Mouse (Mus musculus) E14TG2a.4 (cell line): ENCODE measurements around the gene Fmn2.

Experiments used
- H3K27me3 ChIP-seq: 2 replicates; pipeline ENCODE4 v1.6.1; 2014; ENCODE audit warnings: low read length, control low read depth; ENCODE audit not compliant: insufficient read depth
- H3K36me3 ChIP-seq: 2 replicates; pipeline ENCODE4 v1.6.1; 2014; ENCODE audit warnings: low read length, control low read depth; ENCODE audit not compliant: insufficient read depth
- H3K4me1 ChIP-seq: replicated peaks from 2 replicates; pipeline ENCODE4 v1.6.1; 2014; ENCODE audit warnings: low read depth, low read length, control low read depth
- H3K4me3 ChIP-seq: replicated peaks from 2 replicates; pipeline ENCODE4 v1.5.1; 2014; ENCODE audit warnings: mild to moderate bottlenecking, low read length
- H3K9me3 ChIP-seq: 2 replicates; pipeline ENCODE4 v1.6.1; 2014; ENCODE audit warnings: low read length, control low read depth
- CTCF ChIP-seq: conservative IDR thresholded peaks from 2 replicates; pipeline ENCODE4 v1.5.1; 2014; ENCODE audit warnings: low read length
- NANOG ChIP-seq: IDR thresholded peaks from 2 replicates; pipeline ENCODE4 v1.6.1; 2014; ENCODE audit warnings: borderline replicate concordance, low read length, mixed read lengths
- POU5F1 ChIP-seq: IDR thresholded peaks from 2 replicates; pipeline ENCODE4 v1.6.1; 2014; ENCODE audit warnings: low read length, borderline replicate concordance

The Fmn2 gene

DNA sequence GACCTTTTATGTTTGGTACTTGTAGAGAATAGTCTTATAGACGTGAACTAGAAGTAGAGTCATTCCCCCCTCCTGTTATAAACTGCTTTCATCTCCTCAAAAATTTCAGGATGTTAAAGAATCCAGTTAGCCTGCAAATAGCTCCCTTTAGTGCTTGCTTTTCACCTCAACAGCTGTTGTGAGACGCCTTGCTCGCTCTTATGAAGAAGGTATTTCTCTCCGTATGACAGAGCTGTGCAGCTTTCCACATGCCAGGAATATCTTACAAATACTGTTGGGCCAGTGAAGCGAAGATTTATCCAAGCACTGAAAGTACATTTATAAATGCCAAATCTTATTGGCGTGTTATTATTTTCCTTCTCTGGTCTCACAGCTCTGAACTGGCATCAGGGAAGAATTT is 257.7 kb downstream of the Fmn2 start:
- Histone ChIP-seq H3K36me3 (no peaks in the 10 kb centered on the region), H3K4me3 (no peak overlapping the region), H3K27me3 (no peaks in the 10 kb centered on the region), H3K9me3 (no peaks in the 10 kb centered on the region), H3K4me1 (no peaks in the 10 kb centered on the region)
- TF ChIP-seq NANOG (no peak), POU5F1 (no peak), CTCF (no peak)

- no peaks in the 10 kb centered on the region for H3K9me3 ChIP-seq
- H3K27me3 ChIP-seq: no peaks in the 10 kb centered on the region
- no peak overlapping the region for H3K4me3 ChIP-seq
- TF ChIP-seq NANOG: no peak
- no peak for TF ChIP-seq CTCF
- TF ChIP-seq POU5F1: no peak
- H3K4me1 ChIP-seq: no peaks in the 10 kb centered on the region
- no peaks in the 10 kb centered on the region for H3K36me3 ChIP-seq
These were observed 264.1 kb downstream of the Fmn2 start for GRCm38 (mm10) chr1:174765757-174766156.

GRCm38 (mm10) chr1:174766852-174767251 is 265.2 kb downstream of the Fmn2 start:
- Histone ChIP-seq H3K9me3 (no peaks in the 10 kb centered on the region), H3K27me3 (no peaks in the 10 kb centered on the region), H3K4me1 (no peaks in the 10 kb centered on the region), H3K36me3 (no peaks in the 10 kb centered on the region), H3K4me3 (no peak overlapping the region)
- TF ChIP-seq CTCF: no peak
- TF ChIP-seq POU5F1: no peak
- no peak for TF ChIP-seq NANOG

DNA sequence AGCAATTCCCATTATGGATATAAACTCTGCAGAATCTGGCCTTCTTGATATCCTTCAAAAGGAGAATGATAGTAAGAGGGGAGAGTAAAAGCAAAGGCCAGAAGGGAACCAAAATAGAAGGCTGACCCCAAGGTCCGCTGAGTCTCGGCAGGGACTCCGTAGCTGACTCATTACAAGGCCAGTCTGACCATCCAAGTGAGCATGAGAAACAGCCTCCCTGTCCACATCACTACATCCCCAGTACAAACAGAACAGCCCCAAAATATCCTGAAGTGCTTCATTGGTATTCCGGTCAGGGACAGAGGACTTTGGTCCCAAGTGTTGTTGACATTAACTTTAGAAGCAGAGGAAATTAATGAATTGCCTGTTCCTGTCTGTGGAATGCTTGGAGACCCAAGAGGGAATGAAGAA is 270.3 kb downstream of the Fmn2 start:
- TF ChIP-seq NANOG (no peak), POU5F1 (no peak), CTCF (no peak)
- no peaks in the 10 kb centered on the region for H3K27me3 ChIP-seq
- H3K36me3 ChIP-seq: no peaks in the 10 kb centered on the region
- H3K9me3 ChIP-seq: no peaks in the 10 kb centered on the region
- H3K4me1 ChIP-seq: no peaks in the 10 kb centered on the region
- no peak overlapping the region for H3K4me3 ChIP-seq

GRCm38 (mm10) chr1:174781037-174781436 is 279.4 kb downstream of the Fmn2 start:
- Histone ChIP-seq H3K4me3 (no peak overlapping the region), H3K9me3 (no peaks in the 10 kb centered on the region), H3K36me3 (no peaks in the 10 kb centered on the region), H3K27me3 (no peaks in the 10 kb centered on the region), H3K4me1 (no peaks in the 10 kb centered on the region)
- TF ChIP-seq POU5F1 (no peak), CTCF (no peak), NANOG (no peak)

DNA sequence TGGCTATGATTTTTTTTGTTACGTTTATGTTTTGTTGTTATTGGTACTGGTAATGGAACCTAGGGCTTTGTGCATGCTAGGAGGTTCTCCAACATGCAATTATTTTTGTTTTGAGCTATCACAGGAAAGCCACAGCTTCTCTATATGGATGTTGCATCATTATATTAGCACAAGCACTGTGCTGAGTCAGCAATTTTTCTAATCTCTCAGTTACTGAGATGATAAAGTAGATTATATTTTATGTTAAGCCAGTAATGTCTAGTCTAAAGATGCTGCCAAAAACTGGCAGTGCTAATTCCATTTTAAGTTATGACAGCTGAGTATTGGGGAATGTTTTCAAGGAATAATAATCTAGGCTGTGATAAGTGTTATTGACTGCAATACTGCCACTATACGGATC is 287.0 kb downstream of the Fmn2 start:
- no peak for TF ChIP-seq NANOG
- no peak for TF ChIP-seq CTCF
- no peak for TF ChIP-seq POU5F1
- no peaks in the 10 kb centered on the region for H3K36me3 ChIP-seq
- no peaks in the 10 kb centered on the region for H3K27me3 ChIP-seq
- no peaks in the 10 kb centered on the region for H3K4me1 ChIP-seq
- no peak overlapping the region for H3K4me3 ChIP-seq
- H3K9me3 ChIP-seq: no peaks in the 10 kb centered on the region

- Histone ChIP-seq H3K4me1 (no peaks in the 10 kb centered on the region), H3K36me3 (no peaks in the 10 kb centered on the region), H3K4me3 (no peak overlapping the region), H3K27me3 (no peaks in the 10 kb centered on the region), H3K9me3 (no peaks in the 10 kb centered on the region)
- no peak for TF ChIP-seq CTCF
- TF ChIP-seq POU5F1: no peak
- no peak for TF ChIP-seq NANOG
These were observed 310.2 kb downstream of the Fmn2 start for GRCm38 (mm10) chr1:174811846-174812245.

DNA sequence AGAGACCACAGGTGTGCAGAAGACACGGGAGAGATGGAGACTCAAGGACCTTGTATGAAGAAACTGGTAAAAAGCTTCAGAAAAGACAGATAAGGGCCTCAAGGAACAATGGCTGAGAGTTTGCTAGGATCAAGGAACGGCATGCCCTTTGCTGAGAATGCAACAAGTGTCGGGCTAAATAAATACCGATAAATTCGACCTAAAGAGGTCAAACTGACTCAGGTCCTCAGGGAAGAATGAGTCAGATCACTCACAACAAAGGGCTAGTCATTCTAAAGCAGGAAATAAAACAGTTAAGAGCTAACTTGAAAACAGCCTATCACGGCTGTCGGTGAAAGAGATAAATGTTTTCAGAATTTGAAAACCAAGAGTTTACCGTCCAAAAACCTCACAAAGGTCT is 324.9 kb downstream of the Fmn2 start:
- Histone ChIP-seq H3K36me3 (no peaks in the 10 kb centered on the region), H3K4me3 (no peak overlapping the region), H3K9me3 (no peaks in the 10 kb centered on the region), H3K27me3 (no peaks in the 10 kb centered on the region), H3K4me1 (no peaks in the 10 kb centered on the region)
- TF ChIP-seq CTCF (no peak), NANOG (no peak), POU5F1 (no peak)

DNA sequence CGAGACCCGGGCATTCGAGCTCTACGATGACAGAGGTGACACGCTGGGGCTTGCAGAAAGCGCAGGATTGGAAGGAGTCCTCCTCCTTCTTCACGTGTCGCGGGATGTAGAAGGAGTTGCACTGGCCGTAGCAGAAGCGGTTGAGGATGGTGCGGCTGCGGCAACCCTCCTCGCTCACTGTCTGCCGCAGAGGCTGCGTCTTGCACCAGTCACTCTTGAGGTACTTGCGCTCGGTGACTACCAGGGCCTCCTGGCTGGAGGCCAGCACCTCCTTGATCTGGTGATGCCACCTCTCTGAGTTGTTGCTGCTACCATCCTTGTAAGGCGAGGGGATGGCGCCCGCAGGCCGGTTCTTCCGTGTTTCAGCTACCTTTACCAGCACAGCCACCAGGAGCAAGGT is 335.2 kb downstream of the Fmn2 start:
- Histone ChIP-seq H3K9me3 (no peaks in the 10 kb centered on the region; the same call in 1 of the 2 replicates), H3K4me3 (no peak overlapping the region; the same call in 1 of the 2 replicates), H3K4me1 (no peaks in the 10 kb centered on the region), H3K36me3 (no peaks in the 10 kb centered on the region), H3K27me3 (peaks cover 7% of the 10 kb centered on the region; the same call in 1 of the 2 replicates)
- TF ChIP-seq POU5F1 (no peak), NANOG (no peak), CTCF (no peak)
